Mouse (Mus musculus) embryonic stem cell, embryonic (primary cell): Measurements from ENCODE around the gene Zfp184.

Experiments
- CTCF ChIA-PET, 4 experiments: fragments of 300-600 bp in 2 of 4; fragments of 350-600 bp in 2 of 4; sonication (Branson Sonifier 250); formaldehyde crosslinking; loops; one replicate each; lab custom pipeline; 2022; ENCODE audit warnings: inconsistent platforms in 2 of 4; lab: Charles Lee
- POLR2A ChIA-PET, 4 experiments: fragments of 300-600 bp in 2 of 4; fragments of 350-600 bp in 2 of 4; sonication (Branson Sonifier 250); formaldehyde crosslinking; loops; one replicate each; lab custom pipeline; 2022; ENCODE audit warnings: antibody characterized with exemption in 4 of 4, inconsistent platforms in 1 of 4; lab: Charles Lee

Gene Zfp184

GRCm38 (mm10) chr13:21995331-21995914 lies 50.5 kb downstream of the Zfp184 start:
- POLR2A ChIA-PET, result interaction anchor here in 3 of 4 experiments (0.6 to 3.2 kb wide), 33 partner anchors 10 to 1589 kb away, joined by 3 to 23 read pairs (median 5); partner anchors contain the start of genes Hist1h2ag (in 2 of the 3), Hist1h2ah (in 2 of the 3), Hist1h2bj (in 2 of the 3) and Hist1h2bk (in 2 of the 3)
- CTCF ChIA-PET, result interaction anchor here (0.6 to 1.9 kb wide), 16 partner anchors 10 to 1500 kb away, joined by 3 to 7 read pairs (median 4); partner anchors contain the start of gene Pom121l2 (in 1 of the 4)

GRCm38 (mm10) chr13:21996101-21996839 lies 51.4 kb downstream of the Zfp184 start:
- POLR2A ChIA-PET, result interaction anchor here in 3 of 4 experiments (0.6 to 3.2 kb wide), 35 partner anchors 9 to 1589 kb away, joined by 3 to 23 read pairs (median 5); partner anchors contain the start of genes Hist1h2ag (in 2 of the 3), Hist1h2ah (in 2 of the 3), Hist1h2bj (in 2 of the 3) and Hist1h2bk (in 2 of the 3)
- CTCF ChIA-PET, result interaction anchor here (0.6 to 1.9 kb wide), 17 partner anchors 9 to 1499 kb away, joined by 3 to 7 read pairs (median 4); partner anchors contain the start of gene Pom121l2 (in 1 of the 4)

- ChIA-PET CTCF (interaction anchor here in 1 of 4 experiments (0.8 kb wide), 1 partner anchor 9 kb away, joined by 3 read pairs; no protein-coding TSS in a partner anchor), POLR2A (interaction anchor here in 3 of 4 experiments (0.6 to 3.2 kb wide), 15 partner anchors 9 to 388 kb away, joined by 3 to 23 read pairs (median 6); partner anchors contain the start of genes Hist1h2ag (in 1 of the 3), Hist1h2ah (in 1 of the 3), Hist1h2bj (in 1 of the 3) and Hist1h2bk (in 1 of the 3))
These were observed 51.9 kb downstream of the Zfp184 start for GRCm38 (mm10) chr13:21996840-21997185.

- CTCF ChIA-PET, result no interaction called here
- POLR2A ChIA-PET, result interaction anchor here in 2 of 4 experiments (1.4 to 3.2 kb wide), 7 partner anchors 9 to 46 kb away, joined by 4 to 23 read pairs (median 6); partner anchors contain the start of genes Hist1h2ag (in 1 of the 2), Hist1h2bj (in 1 of the 2) and Pom121l2 (in 1 of the 2)
These were observed 52.4 kb downstream of the Zfp184 start for GRCm38 (mm10) chr13:21997201-21997820.

DNA sequence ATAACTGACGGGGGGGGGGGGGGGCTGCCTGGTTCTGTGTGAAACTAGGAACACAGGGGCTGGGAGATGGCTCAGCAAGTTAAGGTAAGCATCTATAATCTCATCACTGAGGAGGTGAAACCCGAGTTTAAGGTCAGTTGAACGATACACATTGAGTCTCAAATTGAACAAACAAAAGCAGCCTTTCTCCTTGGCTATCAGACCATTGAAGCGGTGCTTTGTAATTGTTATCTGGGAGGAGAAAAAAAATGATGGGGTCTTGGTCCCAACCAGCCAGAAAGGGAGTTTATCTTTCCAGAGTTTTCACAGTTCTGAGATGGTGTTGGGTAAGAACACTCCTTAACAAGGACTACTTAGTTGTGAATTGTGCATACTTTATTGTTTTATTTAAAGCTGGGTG lies 52.9 kb downstream of the Zfp184 start:
- POLR2A ChIA-PET, result interaction anchor here in 1 of 4 experiments (1.4 to 2.5 kb wide), 2 partner anchors 16 to 36 kb away, joined by 5 to 11 read pairs; partner anchors contain the start of gene Pom121l2

DNA sequence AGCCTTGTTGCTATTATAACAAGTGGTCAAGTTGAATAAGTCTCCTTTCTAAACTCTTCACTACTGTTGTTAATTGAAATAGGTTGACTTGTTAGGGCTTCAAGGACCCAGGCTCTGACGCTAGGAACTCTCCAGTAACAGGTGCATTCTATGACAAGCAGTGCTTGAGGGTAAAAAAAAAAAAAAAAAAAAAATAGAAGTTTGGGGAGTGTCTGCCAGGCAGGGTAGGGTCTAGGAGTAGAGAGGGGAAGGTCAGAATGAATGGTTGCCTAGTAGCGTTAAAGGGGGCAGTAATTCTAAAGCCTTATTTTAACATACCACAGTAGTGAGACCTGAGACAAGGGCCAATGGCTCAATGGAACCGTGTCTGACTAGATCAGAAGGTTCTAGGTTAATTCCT lies 53.5 kb downstream of the Zfp184 start:
- POLR2A ChIA-PET, result no interaction called here
- CTCF ChIA-PET, result no interaction called here

More for the DNA sequence above, 52.9 kb downstream of the Zfp184 start:
- CTCF ChIA-PET, result no interaction called here

DNA sequence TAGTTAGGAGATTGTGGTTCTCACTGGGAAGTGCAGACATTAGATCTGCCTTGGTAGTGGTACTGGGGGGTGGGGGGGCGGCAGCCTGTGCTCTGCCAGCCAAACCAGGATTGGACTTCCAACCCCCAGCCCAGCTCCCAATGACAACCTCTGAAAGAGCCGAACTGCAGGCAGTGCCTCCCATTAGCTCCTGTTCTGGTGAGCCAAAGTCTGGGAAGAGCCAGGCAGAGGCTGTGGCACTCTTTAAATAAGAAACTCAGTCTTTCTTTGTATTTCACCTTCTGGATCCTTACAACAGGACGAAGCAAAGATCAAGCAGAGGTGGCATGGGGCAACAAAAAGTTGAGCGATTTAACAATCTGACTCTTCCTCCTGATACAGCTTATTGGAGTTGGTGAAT lies 54.3 kb downstream of the Zfp184 start:
- ChIA-PET CTCF (interaction anchor here in 1 of 4 experiments (0.6 kb wide), 1 partner anchor 178 kb away, joined by 7 read pairs; no protein-coding TSS in a partner anchor), POLR2A (interaction anchor here in 1 of 4 experiments (0.9 to 1.7 kb wide), 4 partner anchors 11 to 36 kb away, joined by 3 to 7 read pairs (median 5); partner anchors contain the start of genes Hist1h2ah, Hist1h2bk, Pom121l2 and Prss16)

DNA sequence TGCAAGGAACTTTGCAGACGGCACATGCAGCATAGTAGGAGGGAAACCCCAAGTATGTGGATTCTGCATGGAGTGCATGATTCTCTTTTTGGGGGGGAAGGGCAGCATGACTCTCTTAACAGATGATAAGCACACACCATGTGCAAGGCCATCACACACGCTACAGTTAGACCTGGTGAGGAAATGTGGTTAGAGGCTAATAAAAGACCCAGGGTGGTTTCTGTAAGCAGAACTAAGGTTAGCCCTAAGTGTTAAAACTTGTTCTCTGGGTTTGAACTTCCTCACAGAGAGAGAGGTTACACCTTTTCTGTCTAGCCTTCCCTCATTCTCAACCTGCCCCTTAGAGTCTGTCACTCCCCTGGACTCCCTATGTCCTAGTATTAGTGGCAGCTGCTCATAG lies 56.5 kb downstream of the Zfp184 start:
- POLR2A ChIA-PET, result interaction anchor here in 2 of 4 experiments (0.9 to 1.6 kb wide), 4 partner anchors 12 to 21 kb away, joined by 3 to 5 read pairs (median 4); partner anchors contain the start of gene Pom121l2 (in 2 of the 2)
- CTCF ChIA-PET, result no interaction called here

- ChIA-PET POLR2A (interaction anchor here in 2 of 4 experiments (0.6 to 1.2 kb wide), 6 partner anchors 12 to 1408 kb away, joined by 3 to 5 read pairs (median 4); partner anchors contain the start of genes Pom121l2 (in 2 of the 2) and Hist1h2ag (in 1 of the 2)), CTCF (no interaction called here)
These were observed 56.9 kb downstream of the Zfp184 start for GRCm38 (mm10) chr13:22001823-22002222.

DNA sequence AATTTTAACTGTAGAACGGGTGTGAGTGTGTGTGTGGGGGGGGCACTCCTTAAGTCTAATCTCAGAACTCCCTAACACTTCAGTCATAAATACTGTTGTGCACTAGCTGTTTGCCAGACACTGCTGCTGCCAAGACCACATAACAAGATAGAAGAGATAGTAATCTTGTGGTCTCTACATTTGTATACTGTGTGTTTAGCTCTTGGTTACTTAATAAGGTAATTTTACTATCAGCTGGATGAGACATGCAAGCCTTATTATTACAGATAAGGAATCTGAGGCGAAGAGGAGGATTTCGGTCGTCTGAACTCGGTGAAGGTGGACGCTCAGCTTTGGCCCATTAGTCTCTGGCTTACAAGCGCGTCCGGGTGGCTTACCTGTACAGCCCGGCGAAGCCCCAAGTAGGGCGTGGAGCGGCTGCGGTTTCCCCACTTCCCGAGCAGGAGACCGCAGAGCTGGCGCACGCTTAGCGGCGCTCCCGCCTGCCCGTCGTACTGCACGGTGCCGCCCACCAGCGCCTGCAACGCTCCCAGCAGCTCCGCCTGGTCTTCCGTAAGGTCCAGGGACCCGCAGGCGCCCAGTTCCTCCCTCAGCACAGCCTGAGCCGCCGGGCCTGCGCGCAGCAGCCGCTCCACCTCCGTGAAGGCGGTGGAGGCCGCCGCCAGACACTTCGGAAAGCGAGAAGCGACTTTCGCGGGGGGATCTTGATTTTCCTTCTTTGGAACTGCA lies 60.9 kb downstream of the Zfp184 start:
- ChIA-PET POLR2A (interaction anchor here (0.6 to 4.0 kb wide), 39 partner anchors 9 to 1678 kb away, joined by 3 to 47 read pairs (median 4); partner anchors contain the start of genes Hist1h2ah (in 3 of the 4), Hist1h2bk (in 3 of the 4), Hist1h2ag (in 2 of the 4) and Hist1h2bj (in 2 of the 4)), CTCF (interaction anchor here in 3 of 4 experiments (0.6 to 2.1 kb wide), 10 partner anchors 9 to 178 kb away, joined by 3 to 7 read pairs (median 3); no protein-coding TSS in a partner anchor)

GRCm38 (mm10) chr13:22006334-22007120 lies 61.6 kb downstream of the Zfp184 start:
- POLR2A ChIA-PET, result interaction anchor here (0.6 to 4.0 kb wide), 42 partner anchors 9 to 1677 kb away, joined by 3 to 47 read pairs (median 4); partner anchors contain the start of genes Hist1h2ah (in 3 of the 4), Hist1h2bk (in 3 of the 4), Hist1h2ag (in 2 of the 4) and Hist1h2bj (in 2 of the 4)
- CTCF ChIA-PET, result interaction anchor here in 3 of 4 experiments (0.6 to 2.1 kb wide), 9 partner anchors 9 to 126 kb away, joined by 3 to 7 read pairs (median 3); partner anchors contain the start of gene Pom121l2 (in 1 of the 3)

- POLR2A ChIA-PET, result interaction anchor here in 3 of 4 experiments (0.7 to 4.0 kb wide), 14 partner anchors 10 to 1424 kb away, joined by 3 to 47 read pairs (median 8); partner anchors contain the start of genes Hist1h2ag (in 2 of the 3), Hist1h2bj (in 2 of the 3), Pom121l2 (in 2 of the 3) and Hist1h2ah (in 1 of the 3)
- CTCF ChIA-PET, result interaction anchor here in 3 of 4 experiments (0.6 to 1.7 kb wide), 4 partner anchors 12 to 1429 kb away, joined by 3 to 4 read pairs (median 3); partner anchors contain the start of gene Pom121l2 (in 1 of the 3)
These were observed 62.2 kb downstream of the Zfp184 start for GRCm38 (mm10) chr13:22007121-22007510.

DNA sequence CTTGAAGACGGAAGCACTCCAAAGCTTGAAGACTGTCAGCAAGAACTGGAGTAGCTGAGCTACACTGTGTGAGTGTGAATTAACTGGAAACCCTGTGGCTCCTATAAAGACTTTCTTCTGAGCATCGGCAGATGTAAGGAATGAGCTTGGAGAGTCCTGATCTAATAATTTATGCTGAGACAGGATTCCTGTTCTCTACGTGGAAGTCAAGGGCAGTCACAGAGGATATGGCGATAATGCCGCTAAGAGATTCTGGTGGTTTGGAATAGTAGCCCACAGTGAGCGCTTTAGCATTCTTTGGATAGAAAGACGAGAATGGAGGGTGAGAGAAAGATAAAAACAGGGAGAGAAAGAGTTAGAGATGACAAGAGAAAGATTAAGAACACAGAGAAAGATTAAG lies 63.0 kb downstream of the Zfp184 start:
- POLR2A ChIA-PET, result interaction anchor here in 2 of 4 experiments (0.7 to 4.0 kb wide), 8 partner anchors 9 to 36 kb away, joined by 3 to 47 read pairs (median 6); partner anchors contain the start of genes Hist1h2ag (in 2 of the 2), Hist1h2bj (in 2 of the 2) and Pom121l2 (in 1 of the 2)
- CTCF ChIA-PET, result no interaction called here

DNA sequence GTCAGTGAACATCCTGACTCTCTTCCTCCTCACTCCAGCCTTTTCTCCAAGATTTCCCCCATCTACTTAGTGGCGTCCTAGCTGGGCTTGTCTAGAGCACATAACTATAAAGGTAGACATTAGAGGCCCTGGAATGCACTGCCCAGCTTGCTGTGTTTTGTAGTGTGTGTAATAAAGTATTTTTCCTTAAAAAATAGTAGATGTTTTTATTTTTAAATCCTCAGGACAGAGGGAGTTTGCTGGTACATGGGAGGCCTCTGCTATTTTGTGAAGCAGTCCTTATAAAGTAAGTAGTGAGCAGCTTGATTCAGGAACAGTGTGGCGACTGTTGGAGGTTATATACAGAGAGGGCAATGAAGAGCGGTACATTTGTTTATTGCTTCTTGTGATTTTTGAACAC lies 63.8 kb downstream of the Zfp184 start:
- POLR2A ChIA-PET, result interaction anchor here in 2 of 4 experiments (1.1 to 3.9 kb wide), 6 partner anchors 9 to 35 kb away, joined by 3 to 22 read pairs (median 6); partner anchors contain the start of genes Hist1h2ag (in 1 of the 2) and Hist1h2bj (in 1 of the 2)

DNA sequence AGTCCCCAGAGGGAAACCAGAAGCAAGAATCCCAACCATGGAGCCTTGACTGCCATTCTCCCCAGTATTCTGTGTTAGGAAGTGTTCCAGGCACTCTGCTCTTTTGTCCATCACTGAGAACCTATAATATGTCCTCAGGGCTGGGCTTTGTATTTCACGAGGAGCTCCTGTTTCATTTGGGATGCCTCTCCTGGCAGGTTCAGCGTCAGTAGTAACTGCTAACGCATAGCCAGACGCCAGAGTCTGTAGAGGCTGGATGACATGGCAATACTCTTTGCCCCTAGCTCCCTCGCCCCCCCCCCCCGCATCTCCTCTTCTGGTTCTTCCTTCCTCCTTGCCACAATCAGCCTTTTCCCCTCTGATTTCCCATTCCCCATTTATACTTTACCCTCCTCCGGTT lies 64.7 kb downstream of the Zfp184 start, which contains the start of gene Prss16:
Gene Prss16, minus strand, starts transcription at position 101 of the 400 bp plus-strand sequence.
- POLR2A ChIA-PET, result interaction anchor here in 2 of 4 experiments (0.6 to 2.1 kb wide), 6 partner anchors 10 to 222 kb away, joined by 3 to 7 read pairs (median 4); partner anchors contain the start of genes Hist1h2an (in 1 of the 2) and Hist1h2bp (in 1 of the 2)
- CTCF ChIA-PET, result interaction anchor here in 1 of 4 experiments (0.7 kb wide), 1 partner anchor 73 kb away, joined by 3 read pairs; no protein-coding TSS in a partner anchor

More for the DNA sequence above, 63.8 kb downstream of the Zfp184 start:
- CTCF ChIA-PET, result interaction anchor here in 1 of 4 experiments (0.5 kb wide), 1 partner anchor 1392 kb away, joined by 4 read pairs; no protein-coding TSS in a partner anchor
